Mouse (Mus musculus) Muller cell, postnatal 12 days (primary cell): Measurements from ENCODE around the gene Xrcc5.

ENCODE experiments used
- DNase-seq: peaks from one replicate; pipeline ENCODE4 v3.0.0-alpha.2; 2015; ENCODE audit errors: inconsistent ontology term

Gene Xrcc5

DNA sequence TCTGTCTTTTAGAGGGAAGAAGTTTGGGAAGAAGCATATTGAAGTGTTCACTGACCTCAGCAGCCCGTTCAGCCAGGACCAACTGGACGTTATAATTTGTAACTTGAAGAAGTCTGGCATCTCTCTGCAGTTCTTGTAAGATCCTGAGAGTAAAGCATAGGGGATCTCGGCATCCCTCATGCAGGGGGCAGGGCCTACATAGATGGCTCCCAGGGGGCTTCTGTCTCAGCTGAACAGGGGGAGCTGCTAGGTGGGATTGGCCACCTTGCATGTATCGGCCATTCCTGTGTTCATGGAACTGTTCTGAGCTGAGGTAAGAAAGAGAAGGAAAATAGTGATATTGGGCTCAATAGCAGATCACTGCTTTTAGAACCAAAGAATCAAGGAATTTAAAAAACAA, 8.2 kb downstream of the Xrcc5 start:
- DNase-seq, result no peak

DNA sequence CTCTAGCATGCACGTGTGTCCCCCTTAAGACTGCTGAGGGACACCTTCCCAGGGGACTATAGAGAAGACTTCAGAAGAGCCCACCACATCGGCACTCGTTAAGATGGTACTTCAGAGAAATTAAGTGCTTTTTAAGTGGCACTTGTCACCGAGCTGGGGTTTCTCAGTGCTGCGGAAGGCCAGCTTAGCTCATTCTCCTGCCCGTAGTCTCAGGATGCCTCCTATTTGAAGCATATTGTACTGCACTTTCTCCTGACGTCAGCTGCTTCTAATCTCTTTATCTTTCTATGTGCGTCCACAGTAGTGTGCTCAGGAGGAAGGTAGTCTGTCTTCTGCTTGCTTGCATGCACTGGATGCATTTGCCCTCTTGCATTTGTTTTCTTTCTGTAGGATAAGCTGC, 9.2 kb downstream of the Xrcc5 start:
- no peak for DNase-seq

DNA sequence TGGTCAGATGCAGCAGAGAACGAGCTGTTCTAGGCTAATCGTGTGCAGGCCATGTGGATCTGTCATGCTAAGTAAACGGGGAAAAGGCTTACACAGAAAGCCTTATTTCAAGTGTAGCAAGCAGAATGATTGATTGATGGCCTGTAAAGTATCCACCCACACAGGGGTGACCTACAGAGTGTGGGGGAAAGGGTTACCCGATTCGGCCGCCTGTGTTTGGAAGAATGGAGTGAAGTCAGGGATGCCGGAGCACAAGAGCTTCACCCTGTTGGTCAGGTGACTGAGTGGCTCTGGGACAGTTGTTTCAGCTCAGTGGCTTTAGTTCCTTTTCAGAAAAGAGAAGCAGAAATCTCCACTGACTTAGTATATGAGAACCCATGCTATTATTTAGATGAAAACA, 9.7 kb downstream of the Xrcc5 start:
- DNase-seq, result no peak

- DNase-seq, result no peak
Measured at GRCm38 (mm10) chr1:72320759-72321158, 13.5 kb downstream of the Xrcc5 start.

- DNase-seq, result no peak
Measured at GRCm38 (mm10) chr1:72323248-72323647, 16.0 kb downstream of the Xrcc5 start.

- DNase-seq, result no peak
Measured at GRCm38 (mm10) chr1:72326162-72326821, 19.1 kb downstream of the Xrcc5 start.

DNA sequence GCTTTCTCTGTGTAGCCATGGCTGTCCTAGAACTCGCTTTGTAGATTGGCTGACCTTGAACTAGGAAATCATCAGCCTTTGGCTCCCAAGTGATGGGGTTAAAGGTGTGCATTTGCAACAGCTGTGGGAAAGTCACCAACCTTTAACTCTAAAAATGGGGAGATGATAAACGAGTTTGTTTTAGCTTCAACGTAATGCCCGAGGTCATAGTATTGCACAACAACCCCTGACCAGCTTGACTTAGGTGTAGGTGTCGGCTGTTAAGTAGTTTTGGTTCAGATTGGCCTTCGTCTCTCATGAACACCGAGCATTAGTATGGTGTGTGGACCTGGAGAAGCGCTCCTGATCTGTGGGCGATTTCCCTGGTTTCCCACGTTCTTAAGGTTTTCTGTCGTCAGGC, 27.6 kb downstream of the Xrcc5 start:
- no peak for DNase-seq

DNA sequence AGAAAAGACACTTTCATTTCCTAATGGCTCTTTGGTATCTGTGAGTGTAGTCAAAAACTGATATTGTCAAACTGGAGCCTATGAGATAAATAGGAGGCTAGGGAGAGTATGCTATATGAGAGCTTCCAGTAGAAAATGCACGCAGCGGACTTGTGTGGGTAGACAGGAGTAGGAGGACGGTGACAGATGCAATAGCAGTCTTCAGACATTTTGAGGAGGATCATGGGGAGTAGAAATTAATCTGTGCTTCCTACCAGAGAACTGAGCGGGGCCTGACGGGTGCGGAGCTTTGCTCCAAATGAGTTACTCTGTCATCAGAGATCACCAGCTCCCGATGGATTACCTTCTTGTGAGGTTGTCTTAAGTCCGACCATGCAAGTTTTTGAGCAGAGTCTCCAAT, 29.6 kb downstream of the Xrcc5 start:
- DNase-seq, result no peak

DNA sequence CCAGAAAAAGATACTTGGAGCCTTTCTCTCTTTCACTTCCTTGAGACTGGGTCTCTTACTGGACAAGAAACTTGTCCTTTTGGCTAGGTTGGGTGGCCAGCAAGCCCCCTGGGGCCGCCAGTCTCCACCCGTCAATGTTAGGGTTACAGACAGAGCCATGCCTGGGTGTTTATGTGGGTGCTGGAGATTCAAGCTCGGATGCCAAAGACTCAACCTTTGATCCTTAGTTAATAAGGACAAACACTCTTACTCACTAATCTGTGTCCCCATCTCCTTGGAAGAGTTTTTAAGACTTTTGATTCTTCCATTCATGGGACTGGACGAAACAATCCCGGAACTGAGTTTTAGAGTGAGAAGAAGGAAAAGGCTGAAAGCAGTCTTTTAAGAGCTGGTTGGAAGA, 31.1 kb downstream of the Xrcc5 start:
- no peak for DNase-seq

DNA sequence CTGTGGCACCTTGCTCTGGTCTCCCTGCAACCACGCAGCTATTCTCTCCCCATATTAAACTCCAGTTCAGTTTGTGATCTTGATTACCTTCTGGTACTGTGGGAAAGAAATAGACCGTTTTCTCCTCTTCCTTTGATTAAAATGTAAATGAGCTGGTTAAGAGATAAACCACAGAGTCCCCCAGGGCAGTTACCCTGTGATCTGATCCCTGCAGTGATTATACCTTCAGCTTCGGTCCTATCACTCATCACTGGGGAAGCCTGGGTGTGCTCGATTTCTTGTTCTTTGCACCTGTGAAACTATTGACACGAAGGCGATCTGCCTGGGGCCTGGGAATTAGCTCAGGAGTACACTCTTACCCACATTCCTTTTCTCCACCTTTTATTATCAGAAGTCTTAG, 40.7 kb downstream of the Xrcc5 start:
- no peak for DNase-seq

DNA sequence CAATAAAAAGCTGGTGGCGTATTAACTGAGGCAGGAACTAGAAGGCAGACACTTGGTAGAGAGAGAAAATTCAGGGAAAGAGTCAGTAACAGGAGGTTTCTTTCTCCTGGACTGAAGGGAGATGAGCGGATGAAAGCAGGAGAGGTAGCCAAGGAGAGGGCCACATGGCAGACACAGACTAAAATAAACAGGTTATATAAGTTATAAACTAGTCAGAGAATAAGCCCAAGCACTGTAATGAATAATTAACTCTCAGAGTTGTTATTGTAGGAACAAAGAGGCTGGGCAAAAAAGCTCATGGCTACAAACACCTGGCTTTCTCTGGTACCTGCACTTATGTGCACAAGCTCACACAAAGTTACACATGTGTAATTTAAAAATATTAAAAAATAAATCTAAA, 47.6 kb downstream of the Xrcc5 start:
- no peak for DNase-seq

DNA sequence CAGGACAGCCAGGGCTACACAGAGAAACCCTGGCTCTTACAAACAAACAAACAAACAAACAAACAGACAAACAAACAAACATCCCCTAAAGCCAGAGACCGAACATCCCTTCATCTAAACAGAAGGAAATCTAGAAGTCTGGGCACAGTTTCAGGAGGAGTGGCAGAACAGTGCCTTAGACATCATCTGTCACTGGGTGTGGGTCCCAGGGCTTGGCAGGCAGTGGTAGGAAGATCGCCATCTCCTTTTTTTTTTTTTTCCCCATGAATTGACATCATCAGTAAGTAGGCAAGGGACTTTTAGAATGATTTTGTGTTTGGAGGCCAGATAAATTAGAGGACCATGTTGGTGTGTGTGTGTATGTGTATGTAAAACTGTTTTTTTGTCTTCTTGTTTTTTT, 51.0 kb downstream of the Xrcc5 start:
- DNase-seq, result peak; percentile 6

DNA sequence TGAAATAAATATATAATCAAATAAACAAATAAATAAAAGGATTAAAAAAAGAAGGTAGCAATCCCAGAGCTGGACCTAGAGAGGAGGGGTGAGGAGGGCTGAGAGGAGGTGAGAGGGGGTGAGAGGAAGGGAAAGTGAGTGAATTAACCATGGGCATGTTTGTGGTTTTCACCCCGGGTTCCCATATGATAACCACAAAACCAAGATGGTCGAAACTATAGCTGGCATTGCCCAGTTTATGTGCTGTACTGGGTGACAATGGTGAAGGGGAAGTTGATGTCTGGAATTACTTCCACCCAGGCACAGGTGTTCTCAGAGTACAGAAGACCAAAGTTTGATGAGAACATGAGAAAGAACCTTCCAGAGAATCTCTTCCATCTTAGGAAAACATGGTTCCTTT, 52.2 kb downstream of the Xrcc5 start:
- DNase-seq, result no peak

DNA sequence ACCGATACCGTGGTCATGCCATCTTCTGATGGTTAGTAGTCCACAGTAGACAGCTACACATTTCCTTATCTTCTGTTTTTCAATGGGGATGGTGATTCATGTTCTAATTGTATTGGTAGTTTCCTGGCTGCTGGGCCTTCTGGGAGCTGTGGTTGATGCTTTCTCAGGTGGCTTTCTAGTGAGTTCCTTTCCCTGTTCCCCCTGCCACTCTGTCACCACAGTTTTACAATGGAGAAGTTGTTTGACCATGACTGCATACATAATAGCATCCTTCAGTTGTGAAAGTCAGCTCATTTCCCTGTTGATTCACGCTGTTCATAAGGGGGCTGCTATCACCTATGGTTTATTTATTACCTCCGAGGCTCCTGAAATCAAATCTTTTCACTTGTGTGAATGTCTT, 53.6 kb downstream of the Xrcc5 start:
- DNase-seq, result no peak

DNA sequence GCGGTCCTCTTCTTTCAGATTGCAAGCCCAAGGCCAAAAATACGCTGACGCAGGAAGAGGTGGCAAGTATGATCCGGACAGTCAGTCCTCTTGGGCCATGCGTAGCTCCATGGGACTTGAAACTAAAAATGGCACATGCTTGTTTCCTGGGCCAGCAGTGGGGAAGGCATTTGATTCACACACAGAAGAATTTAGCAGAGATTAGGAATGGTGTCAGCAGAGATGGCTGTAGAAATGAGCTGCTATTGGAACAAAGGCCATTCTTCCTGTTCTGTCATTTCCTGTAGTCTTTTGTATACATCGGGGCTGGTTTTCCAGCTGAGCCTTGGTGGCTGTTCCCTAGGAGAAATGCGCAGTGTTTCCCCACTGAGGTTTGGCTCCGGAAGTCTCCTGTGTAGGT, 57.4 kb downstream of the Xrcc5 start:
- peak; percentile 3 for DNase-seq

DNA sequence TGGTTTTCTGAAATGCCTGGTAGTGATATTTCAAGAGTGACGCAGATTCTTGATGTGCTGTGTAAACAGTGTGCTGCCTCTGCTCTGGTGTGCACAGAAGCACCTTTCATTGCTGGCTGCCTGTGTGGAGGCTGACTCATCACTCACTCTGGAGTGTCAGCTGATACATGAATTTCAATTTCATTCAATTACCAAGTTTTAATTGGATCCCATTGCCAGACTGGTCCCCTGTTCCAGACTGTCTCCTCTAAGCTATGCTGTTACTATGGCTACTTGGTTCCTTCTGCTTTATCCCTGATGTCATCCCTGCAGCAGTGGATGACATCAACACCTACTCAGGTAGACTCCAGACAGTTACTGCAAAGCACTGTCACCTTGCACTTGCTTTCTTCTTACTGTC, 65.3 kb downstream of the Xrcc5 start:
- peak; percentile 82 for DNase-seq

DNA sequence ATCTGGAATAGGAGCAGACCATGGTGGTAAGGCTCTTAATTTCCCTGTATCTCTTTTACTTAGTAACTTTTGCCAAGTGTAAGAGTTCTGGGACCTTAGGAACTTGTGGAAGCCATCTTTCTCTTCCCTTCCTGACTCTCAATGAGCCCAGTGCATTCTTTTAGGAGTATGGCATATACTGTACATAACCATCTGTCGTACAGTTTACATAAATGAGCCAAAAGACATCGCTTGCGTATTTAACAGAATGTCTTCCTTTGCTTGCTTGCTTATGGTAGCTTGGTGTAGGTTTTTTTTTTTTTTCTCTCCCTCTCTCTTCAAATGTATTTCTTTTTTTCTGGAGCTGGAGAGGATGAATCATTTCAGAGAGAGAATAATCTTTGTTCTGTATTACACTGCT, 65.7 kb downstream of the Xrcc5 start:
- no peak for DNase-seq

GRCm38 (mm10) chr1:72373648-72374047, 66.4 kb downstream of the Xrcc5 start:
- no peak for DNase-seq

DNA sequence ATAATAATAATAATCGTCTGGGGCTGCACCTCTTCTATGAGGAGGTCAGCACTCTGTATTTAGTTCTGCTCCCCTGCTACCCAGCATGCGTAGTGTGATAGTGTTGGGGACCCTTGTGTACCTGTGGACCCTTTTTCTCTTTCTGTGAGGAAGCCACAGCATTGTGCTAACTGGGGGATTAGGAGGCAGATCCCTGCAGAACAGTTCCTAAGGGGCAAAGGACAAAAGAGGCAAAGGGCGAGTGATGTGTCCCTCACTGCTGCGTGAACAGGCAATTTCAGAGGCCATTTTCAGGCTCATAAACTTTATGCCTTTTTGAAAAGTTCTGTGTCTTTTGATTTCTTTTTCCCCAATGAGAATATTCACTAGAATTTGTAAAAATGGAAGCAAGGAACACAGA, 66.8 kb downstream of the Xrcc5 start:
- DNase-seq, result no peak

DNA sequence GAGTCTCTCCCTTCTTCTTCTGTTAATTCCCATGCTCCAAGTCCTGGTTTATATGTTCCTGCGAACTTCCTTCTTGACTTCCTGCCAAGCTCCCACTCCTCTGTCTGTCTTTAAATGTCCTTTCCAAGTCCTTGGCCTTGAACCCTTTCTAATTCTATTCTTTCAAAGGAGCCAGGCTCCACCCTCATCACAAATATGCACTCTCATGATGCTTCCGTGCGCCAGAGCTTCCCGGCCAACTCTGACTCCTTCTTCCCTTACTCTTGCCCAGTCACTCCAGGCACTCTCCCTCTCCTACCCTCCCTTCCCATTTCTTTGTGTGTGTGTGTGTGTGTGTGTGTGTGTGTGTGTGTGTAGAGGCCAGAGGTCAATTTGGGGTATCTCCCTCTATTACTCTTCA, 70.9 kb downstream of the Xrcc5 start:
- DNase-seq, result no peak

- DNase-seq, result peak; percentile 17
Measured at GRCm38 (mm10) chr1:72379752-72380353, 72.6 kb downstream of the Xrcc5 start.

- no peak for DNase-seq
Measured at GRCm38 (mm10) chr1:72380544-72380943, 73.3 kb downstream of the Xrcc5 start.

DNA sequence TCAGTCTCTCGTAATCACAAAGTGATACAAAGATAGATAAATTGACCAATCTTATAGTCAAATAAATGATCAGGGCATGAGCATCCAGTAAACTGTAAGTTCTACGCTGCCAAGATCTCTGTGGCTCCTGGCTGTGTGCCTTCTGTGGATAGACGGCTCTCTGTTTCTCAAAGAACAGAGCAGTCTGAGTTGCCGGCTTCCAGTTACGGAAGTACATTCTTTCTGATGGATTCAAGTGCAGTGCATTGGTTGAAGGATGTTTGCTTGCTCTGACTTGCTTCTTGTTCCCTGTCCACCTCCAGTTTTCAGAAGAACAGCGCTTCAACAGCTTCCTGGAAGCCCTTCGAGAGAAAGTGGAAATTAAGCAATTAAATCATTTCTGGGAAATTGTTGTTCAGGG, 75.8 kb downstream of the Xrcc5 start:
- DNase-seq, result peak; percentile 43

GRCm38 (mm10) chr1:72383651-72384050, 76.4 kb downstream of the Xrcc5 start:
- DNase-seq, result no peak
